Mouse (Mus musculus) G1E-ER4 (cell line): ENCODE measurements around the gene Fndc10. TPM values are rescaled to one million over a fixed set of nuclear protein-coding genes. Genes with fewer than 3 reads are reported as not detected.

Experiments used
- GATA1 ChIP-seq: IDR thresholded peaks from one replicate; pipeline ENCODE4 v1.8.0; 2012; ENCODE audit warnings: low read length, inconsistent platforms
- polyA plus RNA-seq: library from polyadenylated mRNA; stranded (reverse); fragments of >175 nt; gene quantifications from 2 replicates; pipeline ENCODE4 v1.2.3, GENCODE M21; 2012

Gene Fndc10
- polyA plus RNA-seq, 1 experiment = not detected

DNA sequence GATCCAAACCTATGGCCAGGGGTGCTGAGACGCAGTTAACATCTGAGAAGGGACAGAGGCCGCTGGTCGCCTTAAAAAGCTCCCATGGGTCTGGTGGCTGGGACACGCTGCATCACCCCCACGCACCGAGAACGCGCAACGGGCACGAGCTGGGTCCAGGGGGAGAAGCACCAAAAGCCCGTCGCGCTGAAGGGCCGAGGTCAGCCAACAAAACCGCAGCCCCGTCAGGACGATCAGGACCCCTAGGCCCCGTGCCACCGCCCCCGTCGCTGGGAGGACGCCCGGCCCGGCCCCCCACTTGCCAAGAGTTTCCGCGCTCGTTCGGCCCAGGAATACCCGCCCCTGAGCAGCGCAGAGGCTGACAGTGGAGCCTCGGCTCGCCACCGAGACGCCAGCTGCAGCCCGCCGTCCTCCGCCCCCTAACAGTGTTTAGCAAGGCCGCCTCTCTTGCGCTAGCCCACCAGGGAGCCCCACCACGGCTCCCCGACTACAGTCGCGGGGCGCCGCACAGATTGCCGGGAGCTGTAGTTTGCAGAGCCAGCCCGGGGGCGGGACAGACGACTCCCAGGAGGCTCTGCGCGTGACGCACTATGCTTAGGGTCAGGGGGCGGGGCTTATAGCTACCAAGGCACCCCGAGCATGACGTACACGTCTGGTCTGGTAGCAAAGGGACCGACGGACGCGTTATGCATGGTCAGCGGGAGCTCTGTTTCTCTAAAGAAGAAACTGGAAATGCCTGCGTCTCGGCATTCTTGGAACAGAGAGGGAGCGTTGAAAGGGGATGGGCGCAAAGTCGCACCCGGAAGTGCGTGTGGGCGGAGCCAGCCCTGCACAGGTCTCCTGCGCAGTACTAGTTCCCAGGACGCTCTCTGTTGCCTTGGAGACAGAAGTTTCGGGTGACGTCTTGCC, 25.2 kb upstream of the Fndc10 start, which contains the start of gene Mib2:
Gene Mib2, minus strand, starts transcription at position 510 of the 909 bp plus-strand sequence.
- TF ChIP-seq GATA1 = no peak

GRCm38 (mm10) chr4:155669598-155670075, 24.5 kb upstream of the Fndc10 start:
- no peak for TF ChIP-seq GATA1

GRCm38 (mm10) chr4:155672082-155672481, 22.1 kb upstream of the Fndc10 start:
- no peak for TF ChIP-seq GATA1

DNA sequence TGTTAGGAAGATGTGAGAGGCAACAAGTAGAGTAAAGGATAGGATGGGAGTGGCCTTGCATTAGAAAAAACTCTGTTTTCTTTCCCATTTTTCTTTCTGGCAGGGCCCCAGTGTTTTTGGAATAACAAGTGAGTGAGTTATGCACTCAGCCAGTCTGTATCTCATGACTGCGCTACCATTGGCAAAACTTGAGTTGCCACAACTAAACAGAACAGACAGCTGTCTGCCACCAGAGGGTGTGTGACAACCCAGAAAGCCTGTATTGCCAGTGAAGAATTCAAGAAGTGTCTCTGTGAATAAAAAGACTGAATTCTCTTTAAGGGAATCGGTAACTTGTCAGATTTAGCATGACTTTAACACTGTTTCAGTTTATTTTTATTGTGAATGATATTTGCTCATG, 18.2 kb upstream of the Fndc10 start:
- no peak for TF ChIP-seq GATA1

GRCm38 (mm10) chr4:155690571-155691375, 3.4 kb upstream of the Fndc10 start:
- no peak for TF ChIP-seq GATA1

DNA sequence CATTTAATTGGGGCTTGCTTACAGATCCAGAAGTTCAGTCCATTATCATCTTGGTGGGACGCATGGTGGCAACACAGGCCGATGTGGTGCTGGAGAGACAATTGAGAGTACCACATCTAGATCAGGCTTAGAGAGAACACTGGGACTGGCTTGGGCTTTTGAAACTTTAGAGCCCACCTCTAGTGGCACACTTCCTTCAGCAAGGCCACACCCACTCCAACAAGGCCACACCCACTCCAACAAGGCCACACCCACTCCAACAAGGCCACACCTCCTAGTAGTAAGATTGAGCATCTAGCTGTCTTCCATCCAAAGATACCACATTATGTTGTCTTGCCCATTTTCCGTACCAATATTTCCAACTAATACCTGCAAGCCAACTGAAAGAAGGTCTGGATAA, 1.7 kb upstream of the Fndc10 start:
- no peak for TF ChIP-seq GATA1

DNA sequence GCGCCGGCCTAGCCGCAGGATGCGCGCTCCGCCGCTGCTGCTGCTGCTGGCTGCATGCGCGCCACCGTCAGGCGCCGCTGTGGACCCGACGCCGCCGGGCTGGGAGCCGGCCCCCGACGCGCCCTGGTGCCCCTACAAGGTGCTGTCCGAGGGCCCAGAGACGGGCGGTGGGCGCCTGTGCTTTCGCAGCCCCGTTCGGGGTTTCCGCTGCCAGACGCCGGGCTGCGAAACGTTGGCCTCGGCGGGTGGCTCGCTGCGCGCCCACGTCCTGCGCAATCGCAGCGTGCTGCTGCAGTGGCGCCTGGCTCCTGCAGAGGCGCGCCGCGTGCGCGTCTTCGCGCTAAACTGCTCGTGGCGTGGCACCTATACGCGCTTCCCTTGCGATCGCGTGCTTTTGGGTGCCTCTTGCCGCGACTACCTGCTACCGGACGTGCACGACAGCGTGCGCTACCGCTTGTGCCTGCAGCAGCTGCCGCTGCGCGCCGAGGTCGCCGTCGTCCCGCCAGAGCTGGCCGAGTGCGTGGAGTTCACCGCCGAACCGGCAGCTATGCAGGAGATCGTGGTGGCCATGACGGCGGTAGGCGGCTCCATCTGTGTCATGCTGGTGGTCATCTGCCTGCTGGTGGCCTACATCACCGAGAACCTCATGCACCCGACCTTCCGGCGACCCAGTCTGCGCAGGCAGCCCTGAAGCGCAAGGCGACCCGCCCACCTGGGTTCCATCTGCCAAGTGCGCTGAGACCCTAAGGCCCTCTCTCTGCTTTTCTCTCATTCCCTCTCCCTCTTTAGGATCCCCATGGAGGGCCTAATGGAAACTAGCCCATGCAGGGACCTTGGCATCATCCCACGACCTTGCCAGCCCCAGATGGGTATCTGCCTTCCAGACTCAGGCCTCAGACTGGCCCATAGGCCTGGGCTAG, 600 bp downstream of the Fndc10 start:
- no peak for TF ChIP-seq GATA1

DNA sequence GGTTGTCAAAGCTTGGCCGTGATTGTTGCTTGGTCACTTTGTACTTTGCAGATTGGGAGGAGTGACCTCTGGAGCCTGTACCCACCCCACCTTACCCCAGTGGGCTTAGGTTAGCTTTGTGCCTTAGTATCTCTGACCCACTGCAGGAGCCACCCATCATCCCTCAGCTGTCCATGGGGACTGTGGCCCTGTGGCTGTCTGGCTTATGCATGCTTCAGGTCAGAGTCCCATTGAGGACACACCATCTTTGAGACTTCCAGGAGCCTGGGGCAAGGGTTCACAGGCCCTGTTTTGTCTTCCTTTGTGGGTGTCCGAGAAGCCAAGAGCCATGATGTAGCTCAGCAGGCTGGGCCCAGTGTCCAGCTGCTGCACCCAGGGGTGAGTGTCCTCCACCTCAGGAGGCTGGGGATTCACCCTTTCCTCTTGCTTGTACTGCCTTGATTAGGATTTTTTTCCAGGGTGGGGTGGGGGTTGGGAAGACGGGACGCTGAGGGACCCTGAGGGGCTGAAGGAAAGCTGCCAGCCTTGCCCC, 1.5 kb downstream of the Fndc10 start:
- no peak for TF ChIP-seq GATA1

DNA sequence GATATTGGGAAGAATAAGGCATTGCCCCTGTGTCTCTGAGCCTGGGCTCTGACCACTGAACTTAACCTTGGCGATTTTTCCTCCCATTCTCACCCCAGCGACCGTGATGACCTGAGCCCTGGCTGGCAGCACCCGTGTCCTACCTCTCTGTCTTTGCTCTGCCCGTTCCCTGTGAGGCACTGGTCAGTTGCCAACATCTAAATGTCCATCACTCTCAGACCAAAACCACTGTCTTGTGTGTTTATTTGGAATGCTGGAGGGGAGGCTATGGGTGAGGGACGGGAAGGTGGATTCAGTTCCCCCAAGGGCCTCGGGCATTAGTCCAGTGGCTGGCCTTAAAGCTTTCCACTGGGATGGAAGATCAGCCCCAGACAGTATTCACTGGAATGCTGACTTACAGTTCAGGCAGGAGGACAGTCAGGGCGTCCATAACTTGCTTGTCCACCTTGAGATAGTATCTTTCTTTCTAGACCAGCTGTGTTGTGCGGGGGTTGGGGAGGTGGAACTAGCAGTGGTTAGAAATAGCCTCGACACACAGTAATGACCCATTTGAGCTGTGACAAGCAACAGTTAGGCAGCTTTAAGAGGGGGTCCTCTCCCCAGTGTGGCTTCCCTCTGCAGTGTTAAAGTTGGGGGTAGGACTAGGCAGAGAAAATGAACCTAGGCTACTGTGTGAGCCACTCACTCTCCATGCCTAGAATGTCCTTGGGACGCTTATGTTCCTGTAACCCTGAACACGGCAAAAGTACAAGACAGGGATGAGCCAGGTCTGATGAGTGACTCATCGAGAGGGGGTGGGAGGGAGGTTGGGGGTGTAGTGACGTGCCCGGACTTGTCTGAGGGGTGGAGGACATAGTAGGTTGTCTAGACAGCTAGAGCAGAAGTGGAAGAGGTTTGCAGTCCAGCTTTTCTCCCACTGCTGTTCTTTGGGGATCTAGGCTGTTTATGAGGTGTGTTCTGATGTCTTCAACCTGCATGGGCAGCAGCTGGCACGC, 2.4 kb downstream of the Fndc10 start:
- no peak for TF ChIP-seq GATA1

DNA sequence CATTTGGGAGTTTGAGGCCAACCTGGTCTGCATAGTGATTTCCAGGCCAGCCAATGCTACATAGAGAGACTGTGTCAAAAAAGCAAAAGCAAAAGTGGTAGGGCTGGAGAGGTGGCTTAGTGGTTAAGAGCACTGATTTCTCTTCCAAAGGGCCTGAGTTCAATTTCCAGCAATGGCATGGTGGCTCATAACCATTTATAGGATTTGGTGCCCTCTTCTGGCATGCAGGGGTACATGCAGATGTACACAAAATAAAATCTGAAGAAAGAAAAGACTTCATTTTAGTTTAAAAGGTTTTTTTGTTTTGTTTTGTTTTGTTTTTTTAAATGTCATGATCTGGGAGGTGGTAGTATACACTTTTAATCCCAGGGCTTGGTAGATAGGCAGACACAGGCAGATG, 6.3 kb downstream of the Fndc10 start:
- no peak for TF ChIP-seq GATA1

- no peak for TF ChIP-seq GATA1
These were observed 9.3 kb downstream of the Fndc10 start for GRCm38 (mm10) chr4:155703425-155703929.

GRCm38 (mm10) chr4:155704721-155705591, 10.8 kb downstream of the Fndc10 start, which contains the start of gene Ssu72:
Gene Ssu72 (plus strand): TSS chr4:155704800.
- TF ChIP-seq GATA1 = no peak

DNA sequence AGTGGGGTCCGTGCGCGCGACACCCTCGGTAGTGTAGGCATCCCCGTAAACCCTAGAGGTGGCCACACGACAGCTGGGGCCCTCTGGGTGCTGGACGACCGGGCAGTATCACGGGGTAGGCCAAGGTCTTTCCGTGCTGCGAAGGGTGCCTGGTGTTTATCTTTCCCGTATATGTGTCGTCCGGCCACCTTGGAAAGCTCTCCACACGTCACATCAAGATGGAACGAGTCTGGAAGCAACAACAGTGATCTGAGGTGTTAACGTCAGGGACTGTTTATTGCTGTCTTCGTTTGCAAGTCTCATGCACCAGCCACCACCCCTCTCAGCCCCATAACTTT, 11.4 kb downstream of the Fndc10 start:
- TF ChIP-seq GATA1 = no peak
